Mouse (Mus musculus) thymus, postnatal 4 days (tissue): ENCODE data around the gene Setdb1.
"Not testable (repeated sequence)": the region's sequence is repeated elsewhere in the genome, so short reads cannot be mapped to it uniquely, and the experiment has no call there.

Source experiments
- DNase-seq: peaks from one replicate; pipeline ENCODE4 v3.0.0; 2021

Setdb1 gene

DNA sequence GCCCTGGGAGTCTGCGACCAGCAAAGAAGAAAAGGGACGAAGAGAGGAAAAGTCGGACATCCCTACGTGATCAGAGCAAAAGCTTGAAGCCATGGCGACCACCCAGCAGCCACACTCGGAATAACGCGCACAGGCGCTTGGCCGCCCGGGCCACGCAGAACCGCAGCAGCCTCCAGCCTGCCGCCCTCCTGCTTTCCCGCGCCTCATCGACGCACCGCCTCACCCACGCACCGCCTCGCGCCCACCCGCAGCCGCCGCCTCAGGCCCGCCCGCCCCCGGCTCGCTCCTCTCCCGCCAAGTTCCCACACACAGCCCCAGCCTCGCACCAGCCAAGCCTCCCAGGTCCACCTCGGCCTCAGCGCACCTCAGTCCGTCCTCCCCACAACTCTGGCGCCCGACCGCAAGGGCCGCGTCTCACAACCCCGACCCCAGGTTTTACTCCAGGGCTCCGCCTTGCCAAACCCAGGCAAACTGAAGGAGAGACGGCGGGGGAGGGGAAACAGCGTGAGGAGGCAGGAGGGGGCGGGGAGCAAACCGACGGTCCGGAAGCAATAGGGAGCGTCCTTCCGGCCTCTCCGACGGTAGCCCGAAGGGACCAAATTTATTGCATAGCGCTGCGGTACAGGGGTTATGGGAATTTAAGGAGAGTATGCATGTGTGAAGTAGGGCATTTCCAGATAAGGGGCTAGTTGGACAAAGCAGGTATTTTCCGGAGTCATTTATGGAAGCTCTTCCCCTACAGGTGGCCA lies at the start of gene Setdb1:
TSS of gene Setdb1 (minus strand) at position 502 of the 749 bp plus-strand sequence.
- DNase-seq, result peak; percentile 97

DNA sequence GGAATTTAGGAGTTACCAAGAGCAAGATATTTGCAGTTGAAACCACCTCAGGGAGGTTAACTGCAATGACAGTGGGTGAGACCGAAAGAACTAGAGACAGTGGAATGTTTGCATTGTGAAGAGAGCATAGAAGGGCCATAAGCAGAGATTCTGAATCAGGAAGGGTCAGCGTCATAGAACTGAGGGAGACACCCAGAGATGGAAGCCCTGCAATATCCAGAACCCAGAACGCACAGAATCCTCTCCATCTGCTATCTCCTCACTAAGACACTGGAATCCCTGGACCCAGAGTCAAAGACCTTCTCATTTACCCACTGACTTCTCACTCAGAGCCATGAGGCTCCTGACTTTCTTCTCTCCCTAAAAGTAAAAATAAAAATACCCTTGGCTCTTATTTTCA lies 45.7 kb upstream of the Setdb1 start, which contains the start of gene 4930558C23Rik:
TSS of gene 4930558C23Rik (minus strand) at position 101 of the 400 bp plus-strand sequence.
- DNase-seq, result no peak

DNA sequence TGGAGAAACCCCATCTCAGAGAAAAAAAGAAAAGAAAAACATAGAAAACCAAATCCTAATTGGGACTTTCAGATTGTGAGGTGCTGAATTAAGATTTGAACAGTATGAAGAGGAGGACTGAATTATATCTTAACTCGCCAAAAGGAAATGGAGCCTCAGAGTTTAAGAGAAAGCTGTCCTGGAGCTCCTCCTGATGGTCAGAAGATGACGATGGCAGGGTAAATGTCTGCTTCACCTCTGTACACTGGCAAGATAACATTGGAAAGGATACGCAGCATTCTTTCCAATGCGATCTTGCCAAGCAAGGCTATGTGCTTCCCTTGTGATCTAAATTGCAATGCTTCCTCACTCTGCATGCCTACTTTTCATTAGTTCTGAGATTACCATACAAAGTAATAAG lies 37.4 kb upstream of the Setdb1 start:
- DNase-seq, result peak; percentile 7

DNA sequence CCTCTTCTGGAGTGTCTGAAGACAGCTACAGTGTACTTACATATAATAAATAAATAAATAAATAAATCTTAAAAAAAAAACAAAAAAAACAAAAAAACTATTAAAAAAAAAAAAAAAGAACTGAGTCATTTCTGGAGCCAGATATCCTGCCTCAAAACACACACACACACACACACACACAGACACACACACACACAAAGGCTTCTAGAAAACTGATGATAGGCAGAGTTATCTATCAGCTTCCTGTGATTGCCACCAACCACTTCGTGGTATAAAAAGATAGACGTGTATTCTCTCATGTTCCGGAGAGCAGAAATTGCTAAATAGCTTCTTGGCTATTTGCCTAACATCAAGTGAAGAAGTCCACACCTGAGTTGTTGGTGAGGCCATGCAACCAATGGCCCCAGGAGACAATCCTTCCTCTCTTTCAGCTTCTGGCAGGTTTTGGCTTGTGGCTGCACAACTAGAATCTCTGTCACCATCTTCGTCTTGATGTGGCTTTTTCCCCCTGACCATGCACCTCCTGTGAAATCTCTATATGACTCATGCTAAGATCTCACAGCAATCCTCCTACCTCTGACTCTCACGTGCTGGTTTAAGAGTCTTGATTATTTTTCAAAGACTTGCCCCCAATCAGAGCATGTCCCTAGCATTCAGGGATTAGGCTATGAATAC lies 28.5 kb upstream of the Setdb1 start:
- DNase-seq, result no peak

DNA sequence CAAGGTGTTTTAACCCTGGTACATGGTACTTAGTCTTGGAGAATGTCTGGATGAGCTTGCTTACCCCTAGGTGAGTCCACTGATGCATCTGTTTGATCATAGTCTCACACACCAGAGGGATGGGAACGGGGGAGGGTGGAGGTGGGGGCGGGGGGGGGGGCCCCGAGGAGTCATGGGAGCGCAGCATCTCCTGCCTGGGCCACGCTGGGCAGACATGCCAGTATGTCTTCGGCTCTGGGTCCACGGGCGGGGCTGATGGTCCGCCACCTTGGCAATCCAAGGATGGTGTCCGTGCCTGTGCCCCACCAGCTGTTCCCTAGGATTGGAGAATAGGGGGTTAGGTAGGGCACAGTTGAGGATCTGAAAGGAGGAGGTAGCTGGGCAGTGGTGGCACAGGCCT lies 16.2 kb upstream of the Setdb1 start:
- no peak for DNase-seq

DNA sequence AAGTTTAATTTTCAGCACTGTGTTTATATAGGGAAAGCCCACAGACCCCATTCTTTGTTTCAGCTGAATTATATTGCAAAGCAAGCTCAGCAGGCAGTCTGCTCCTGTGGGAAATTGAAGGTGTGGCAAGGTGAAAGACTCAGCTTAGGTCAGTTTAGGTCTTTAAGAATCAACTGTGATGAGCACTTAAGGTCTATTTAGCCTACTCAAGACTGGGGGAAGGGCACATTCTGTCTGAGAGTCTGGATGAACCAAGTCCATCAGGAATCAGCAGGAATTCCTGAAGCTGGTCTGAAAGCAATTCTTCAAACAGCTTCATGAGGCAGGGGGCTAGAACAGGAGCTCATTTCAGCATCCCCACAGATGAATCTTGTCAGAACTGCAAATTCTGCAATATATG lies 13.1 kb upstream of the Setdb1 start:
- DNase-seq, result no peak

DNA sequence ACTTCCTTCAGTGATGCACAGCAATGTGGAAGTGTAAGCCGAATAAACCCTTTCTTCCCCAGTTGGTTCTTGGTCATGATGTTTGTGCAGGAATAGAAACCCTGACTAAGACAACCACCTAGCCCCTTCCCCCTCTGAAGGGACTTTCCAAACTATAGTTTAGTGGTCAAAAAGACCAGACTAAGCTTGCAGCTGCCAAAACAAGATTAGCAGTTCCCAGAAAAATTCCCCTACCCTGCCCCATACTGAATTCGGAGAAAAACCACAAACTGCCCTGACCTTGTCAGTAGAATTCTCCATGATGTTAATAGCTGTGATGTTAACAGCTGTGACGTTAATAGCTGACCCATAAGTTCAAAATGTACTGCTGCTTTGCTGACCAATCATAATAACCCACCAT lies 3.3 kb upstream of the Setdb1 start:
- not testable (repeated sequence) for DNase-seq

DNA sequence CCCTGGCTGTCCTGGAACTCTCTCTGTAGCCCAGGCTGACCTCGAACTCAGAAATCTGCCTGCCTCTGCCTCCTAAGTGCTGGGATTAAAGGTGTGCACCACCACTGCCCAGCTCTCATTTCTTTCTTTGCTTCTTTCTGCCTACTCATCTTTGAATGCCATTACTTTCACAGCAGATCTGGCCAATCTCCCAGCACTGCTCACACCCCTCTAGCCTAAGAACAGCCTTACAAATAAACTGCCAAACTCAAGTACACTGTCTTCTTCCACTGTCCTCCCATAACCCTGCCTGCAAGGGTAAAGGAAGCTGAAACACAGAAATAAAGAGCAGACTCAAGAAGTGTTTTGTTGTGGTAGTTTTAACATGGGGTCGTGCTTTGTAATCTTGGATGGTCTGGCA lies 744 bp upstream of the Setdb1 start:
- DNase-seq, result no peak

DNA sequence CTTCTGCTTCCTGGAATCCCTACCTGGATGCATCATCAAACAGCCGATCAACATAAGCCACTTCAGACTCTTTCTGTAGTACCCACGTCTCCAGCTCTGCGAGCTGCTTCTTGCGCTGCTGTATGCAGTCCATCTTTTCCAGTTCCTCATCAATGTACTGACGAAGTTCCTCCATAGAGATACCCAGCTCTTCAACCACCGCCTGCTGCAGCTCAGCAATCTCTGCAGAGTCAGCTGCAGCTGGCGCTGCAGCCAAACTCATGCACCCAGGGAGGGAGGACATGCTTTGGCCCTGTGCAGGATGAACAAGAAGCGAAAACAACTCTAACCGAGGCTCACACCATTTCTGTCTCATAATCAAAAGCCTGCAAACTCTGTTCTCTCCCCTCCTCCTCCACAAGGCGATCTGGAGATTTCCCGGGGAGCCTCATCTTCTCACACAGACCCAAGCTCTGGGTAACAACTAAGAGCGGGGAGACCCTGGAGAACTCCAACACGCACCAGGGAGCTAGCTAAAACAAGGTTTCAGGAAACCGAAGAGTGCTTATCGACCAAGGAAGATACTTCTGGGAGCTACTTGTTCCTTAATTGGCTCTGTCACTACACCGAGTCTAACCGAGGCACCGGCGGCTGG lies 974 bp downstream of the Setdb1 start:
- not testable (repeated sequence) for DNase-seq

DNA sequence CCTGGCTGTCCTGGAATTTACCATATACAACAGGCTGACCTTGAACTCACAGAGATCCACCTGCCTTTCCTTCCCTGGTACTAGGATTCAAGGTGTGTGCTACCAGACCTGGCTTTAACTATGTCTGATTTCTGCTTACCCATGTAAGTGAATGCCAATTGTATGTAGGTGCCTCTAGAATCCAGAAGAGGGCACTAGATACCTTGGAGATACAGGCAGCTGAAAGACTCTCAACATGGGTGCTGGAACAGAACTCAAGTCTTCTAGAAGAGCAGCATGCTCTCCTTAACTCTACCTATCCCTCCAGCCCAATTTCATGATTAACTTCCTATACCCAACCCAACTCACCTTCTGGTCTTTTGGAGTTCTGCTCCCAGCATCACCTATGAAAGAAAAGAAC lies 7.5 kb downstream of the Setdb1 start:
- no peak for DNase-seq

DNA sequence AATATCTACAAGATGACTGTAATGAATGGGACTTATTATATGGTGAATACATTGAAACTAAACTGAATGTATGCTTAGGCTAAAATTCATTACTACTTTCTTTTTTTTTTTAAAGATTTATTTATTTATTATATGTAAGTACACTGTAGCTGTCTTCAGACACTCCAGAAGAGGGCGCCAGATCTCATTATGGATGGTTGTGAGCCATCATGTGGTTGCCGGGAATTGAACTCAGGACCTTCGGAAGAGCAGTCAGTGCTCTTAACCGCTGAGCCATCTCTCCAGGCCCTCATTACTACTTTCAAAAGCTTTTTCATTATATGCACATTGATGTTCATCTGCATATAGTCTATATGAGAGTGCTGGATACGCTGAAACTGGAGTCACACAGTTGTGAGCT lies 8.7 kb downstream of the Setdb1 start:
- not testable (repeated sequence) for DNase-seq

DNA sequence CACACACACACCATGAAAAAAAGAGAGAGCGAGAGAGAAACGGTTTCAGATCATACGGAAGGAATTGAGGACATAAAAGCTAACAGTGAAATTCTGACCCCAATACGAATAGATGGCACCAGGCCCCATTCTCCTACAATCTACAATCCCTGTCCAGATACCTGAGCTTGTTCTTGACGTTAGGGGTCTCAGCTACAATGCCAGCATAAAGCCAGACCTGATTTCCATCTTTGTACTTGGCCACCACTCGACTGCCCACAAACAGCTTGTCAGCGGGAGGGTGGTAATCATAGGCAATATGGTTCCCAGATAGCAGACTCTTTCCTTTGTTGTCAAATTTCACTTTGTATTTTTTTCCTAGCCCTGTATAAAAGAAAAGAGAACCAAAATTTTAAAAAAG lies 10.5 kb downstream of the Setdb1 start:
- no peak for DNase-seq

DNA sequence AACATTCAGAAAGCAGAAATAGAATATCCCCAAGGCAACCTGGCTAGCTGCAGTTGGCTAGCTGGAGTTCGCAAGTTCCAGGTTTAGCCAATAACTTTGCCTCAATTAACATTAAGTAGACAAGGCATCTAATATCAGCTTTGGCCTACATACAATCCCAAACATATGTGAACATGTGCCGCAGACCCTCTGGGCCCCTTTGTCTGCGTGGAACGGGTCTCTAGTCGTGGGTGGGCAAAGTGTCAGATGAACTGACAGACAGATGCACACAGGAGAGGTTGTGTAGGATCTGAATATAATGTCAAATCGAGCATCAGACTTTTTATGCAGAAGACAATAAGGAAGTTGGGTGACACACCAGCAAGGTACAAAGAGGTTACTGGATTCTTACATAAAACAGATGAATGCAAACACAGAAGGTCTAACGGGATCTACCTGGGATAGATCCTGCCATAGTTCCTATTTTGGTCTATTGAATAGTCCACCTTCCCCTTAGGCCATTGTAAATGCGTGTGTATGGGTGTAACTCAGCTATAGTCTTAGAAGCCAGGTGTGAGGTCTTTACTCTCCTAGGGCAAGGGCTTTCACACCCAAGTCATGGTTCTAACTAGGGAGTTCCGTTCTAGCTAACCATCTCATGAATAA lies 13.5 kb downstream of the Setdb1 start:
- not testable (repeated sequence) for DNase-seq

DNA sequence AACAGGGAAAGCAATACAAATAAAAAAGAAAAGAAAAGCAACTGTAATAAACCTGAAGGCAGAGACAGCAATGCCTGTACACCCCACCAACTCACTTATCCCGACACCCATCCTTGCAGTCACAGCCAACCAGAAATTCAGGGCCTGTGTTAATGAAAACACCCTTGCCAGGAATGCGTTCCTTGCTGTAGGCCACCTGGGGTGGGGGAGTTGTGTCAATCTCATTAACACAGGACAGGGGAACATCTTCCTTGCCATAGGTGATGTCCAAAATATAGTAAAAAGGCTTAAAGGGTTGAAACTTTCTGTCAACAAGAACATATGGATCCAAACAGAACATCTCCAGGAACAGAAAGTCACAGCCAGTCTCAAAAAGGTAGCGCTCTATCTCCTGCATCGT lies 18.8 kb downstream of the Setdb1 start:
- no peak for DNase-seq

DNA sequence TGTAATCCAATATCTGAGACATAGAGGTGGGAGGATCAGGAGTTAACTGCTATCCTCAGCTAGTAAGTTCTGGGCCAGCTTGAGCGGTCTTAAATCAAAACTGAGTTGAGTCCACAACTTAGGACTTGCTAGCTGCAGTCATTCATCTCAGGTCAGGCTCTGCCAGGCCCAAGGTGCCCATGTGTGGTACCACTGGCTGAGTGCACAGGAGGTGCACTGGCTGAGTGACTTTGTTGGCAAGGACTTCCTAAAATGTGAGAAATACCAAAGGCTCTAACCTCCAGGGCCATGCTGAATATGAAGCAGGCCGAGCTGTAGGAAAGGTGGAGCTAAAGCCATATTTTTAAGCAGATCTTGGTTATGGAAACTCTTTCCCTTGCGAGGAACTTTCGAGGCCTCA lies 19.7 kb downstream of the Setdb1 start:
- no peak for DNase-seq

DNA sequence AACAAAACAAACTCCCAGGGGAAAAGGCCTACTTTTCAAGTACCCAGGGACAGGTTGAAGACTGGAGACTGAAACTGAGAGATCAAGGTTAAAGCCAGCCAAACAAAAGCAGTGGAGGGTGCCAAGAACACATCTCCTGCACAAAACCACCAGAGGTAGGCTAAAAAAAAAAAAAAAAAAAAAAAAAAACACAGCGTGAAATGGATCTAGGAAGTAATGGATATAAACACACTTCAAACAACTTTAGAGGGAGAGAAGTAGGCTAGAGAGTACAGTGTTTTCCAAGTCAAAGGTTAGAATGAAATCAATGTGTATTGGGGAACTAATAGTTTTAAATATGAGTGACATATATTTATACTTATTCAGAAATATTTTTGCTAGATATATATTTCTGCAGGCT lies 25.5 kb downstream of the Setdb1 start:
- no peak for DNase-seq

DNA sequence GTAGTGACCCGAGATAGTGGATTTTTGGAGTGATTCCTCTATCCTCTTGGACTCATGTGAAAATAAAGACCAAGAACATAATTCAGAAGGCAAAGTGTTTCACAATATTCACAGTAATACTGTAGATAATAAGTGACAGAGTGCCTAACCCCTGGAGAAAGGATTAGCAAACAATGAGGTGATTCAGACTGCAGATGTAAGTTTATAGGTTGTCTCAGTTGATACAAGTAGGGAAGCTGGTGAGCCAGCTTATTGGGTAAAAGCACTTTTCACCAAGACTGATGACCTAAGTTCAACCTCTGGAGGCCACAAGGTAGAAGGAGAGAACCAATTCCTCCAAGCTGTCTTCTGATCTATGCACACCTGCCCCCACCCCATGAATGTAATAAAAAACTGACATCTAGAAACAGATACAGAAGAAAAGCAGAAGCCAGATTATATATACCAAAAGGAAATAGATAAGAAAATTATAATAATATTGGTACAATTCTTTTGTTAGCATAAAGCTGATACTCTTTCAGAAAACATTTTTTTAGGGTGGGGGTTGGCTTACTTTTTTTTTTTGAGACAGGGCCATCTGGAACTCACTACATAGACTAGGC lies 28.1 kb downstream of the Setdb1 start:
- DNase-seq, result no peak

DNA sequence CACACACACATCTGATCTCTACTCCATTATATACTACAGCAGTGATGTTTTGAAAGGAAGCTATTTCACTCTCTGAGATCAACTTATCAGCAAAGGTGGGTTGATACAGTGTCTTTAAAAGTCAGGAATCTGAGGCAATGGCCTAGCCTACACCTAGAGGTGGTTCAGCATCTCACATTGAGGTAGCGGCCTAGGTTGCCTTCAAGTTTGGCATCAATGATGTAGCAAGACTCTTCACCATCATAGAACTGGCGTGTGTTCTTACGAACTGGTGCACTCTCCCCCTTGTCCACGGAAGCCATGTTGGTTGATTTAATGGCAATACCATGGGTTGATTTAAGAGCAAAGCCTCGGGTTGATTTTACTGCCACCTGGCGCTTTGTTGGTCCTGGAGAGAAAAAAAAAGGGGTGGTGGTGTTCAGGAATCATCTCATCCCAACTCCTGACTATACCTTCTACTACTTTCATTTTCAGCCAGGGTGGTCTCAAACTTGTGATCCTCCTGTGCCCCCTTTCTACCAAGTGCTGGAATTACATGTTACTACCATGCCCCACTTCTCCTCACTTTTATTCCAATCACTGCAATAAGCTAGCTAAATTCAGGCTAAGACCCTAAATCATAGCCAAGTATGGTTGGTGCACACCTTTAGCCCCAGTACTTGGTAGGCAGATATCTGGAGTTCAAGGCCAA lies 32.4 kb downstream of the Setdb1 start:
- no peak for DNase-seq

DNA sequence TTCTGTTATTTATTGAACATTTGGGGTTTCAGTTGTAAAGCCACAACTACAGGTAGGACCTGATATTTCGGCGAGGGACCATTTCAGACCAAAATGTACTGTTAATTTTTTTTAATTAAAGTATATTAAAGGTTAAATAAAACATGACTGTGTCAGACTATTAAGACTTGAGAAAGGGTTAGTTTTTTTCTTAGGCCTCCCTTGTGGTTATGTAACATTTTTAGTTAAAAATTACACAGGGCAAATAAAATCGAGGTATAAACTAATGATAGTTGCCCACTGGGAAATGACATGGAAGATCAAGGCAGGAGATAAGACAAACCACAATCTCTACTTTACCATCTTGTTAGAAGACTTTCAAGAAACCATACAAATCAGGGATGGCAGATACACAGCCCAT lies 33.6 kb downstream of the Setdb1 start:
- no peak for DNase-seq

DNA sequence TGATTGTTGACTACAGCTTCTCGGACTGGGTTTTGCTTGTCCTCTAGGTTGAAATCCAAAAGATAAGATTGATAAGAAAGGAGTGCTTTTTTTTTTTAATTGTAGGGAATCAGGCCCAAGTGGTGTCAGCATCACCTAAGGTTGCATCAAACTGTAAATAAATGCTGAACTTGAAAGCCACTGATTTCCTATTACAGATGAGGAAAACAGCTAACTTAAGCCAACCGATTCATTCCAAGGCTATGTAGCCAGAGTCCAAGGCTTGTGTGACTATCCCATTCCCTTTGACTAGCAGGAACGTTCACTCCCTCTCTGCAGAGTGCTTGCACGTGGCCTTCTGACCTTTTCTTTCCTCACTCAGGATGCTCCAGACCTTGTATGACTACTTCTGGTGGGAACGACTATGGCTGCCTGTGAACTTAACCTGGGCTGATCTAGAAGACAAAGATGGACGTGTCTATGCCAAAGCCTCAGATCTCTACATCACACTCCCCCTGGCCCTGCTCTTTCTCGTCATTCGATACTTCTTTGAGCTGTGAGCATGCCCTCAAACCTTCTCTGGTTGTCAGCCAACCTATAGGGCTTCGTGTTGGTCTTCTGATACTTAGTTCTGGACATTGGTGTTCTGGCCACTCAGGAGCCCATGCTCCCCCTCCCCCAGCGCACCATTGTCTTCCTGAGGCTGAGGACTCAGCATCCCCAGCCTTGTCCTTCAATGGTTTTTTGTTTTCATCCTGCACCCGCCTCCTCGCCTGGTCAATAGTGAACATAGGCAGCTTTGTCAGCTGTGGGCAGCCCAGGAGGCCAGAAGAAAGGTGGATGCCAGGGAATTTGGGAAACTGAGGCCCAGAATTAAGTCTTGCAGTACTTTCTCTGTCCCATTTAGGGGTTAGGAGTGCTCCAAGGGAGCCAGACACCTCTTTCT lies 37.0 kb downstream of the Setdb1 start:
- no peak for DNase-seq

DNA sequence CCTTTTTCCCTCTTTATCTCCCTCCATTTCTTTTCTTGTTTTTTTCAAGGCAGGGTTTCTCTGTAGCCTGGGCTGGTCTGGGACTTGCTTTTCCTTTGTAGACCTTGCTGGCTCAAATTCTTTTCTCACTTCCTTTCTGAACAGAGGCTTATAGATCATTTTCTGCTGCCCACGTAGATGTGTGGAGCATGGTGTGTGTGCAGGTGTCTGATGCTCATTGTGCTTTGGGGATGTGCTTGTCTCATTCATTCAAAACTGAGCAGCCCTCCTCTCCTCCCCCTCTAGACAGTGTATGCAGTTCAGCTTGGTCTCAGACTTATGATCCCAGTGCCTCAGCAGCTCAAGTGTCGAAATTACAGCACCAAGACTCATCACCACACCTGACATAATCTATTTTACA lies 37.9 kb downstream of the Setdb1 start:
- no peak for DNase-seq
